Mouse (Mus musculus): Measurements from ENCODE around the gene Max.

Gene Max

GRCm38 (mm10) chr12:76961932-76962891, at the start of gene Max:
TSS of gene Max (minus strand) at chr12:76962201.
- peak; percentile 99 for DNase-seq (ENCODE audit: low read depth, low spot score)

- DNase-seq (ENCODE audit: low read depth, low spot score), result no peak
Observed at GRCm38 (mm10) chr12:77011092-77011720, 49.2 kb upstream of the Max start.

GRCm38 (mm10) chr12:77009202-77010030, 47.4 kb upstream of the Max start:
- DNase-seq (ENCODE audit: low read depth, low spot score), result peak; percentile 38

- DNase-seq (ENCODE audit: low read depth, low spot score), result no peak
Observed at GRCm38 (mm10) chr12:77004893-77005292, 42.9 kb upstream of the Max start.

- no peak for DNase-seq (ENCODE audit: low read depth, low spot score)
Observed at GRCm38 (mm10) chr12:77002551-77003228, 40.7 kb upstream of the Max start.

- no peak for DNase-seq (ENCODE audit: low read depth, low spot score)
Observed at GRCm38 (mm10) chr12:77001312-77001711, 39.3 kb upstream of the Max start.

- DNase-seq (ENCODE audit: low read depth, low spot score), result no peak
Observed at GRCm38 (mm10) chr12:77000705-77001284, 38.8 kb upstream of the Max start.

GRCm38 (mm10) chr12:77000096-77000704, 38.2 kb upstream of the Max start:
- peak; percentile 67 for DNase-seq (ENCODE audit: low read depth, low spot score)

GRCm38 (mm10) chr12:76994766-76995165, 32.8 kb upstream of the Max start:
- DNase-seq (ENCODE audit: low read depth, low spot score), result no peak

- DNase-seq (ENCODE audit: low read depth, low spot score), result no peak
Observed at GRCm38 (mm10) chr12:76992891-76993529, 31.0 kb upstream of the Max start.

- no peak for DNase-seq (ENCODE audit: low read depth, low spot score)
Observed at GRCm38 (mm10) chr12:76982818-76983471, 20.9 kb upstream of the Max start.

GRCm38 (mm10) chr12:76979530-76979929, 17.5 kb upstream of the Max start:
- DNase-seq (ENCODE audit: low read depth, low spot score), result no peak

- DNase-seq (ENCODE audit: low read depth, low spot score), result no peak
Observed at GRCm38 (mm10) chr12:76972669-76973068, 10.7 kb upstream of the Max start.

- DNase-seq (ENCODE audit: low read depth, low spot score), result no peak
Observed at GRCm38 (mm10) chr12:76972241-76972640, 10.2 kb upstream of the Max start.

- no peak for DNase-seq (ENCODE audit: low read depth, low spot score)
Observed at GRCm38 (mm10) chr12:76971642-76972221, 9.7 kb upstream of the Max start.

- DNase-seq (ENCODE audit: low read depth, low spot score), result no peak
Observed at GRCm38 (mm10) chr12:76965876-76966275, 3.9 kb upstream of the Max start.

- no peak for DNase-seq (ENCODE audit: low read depth, low spot score)
Observed at GRCm38 (mm10) chr12:76965089-76965488, 3.1 kb upstream of the Max start.

- peak; percentile 39 for DNase-seq (ENCODE audit: low read depth, low spot score)
Observed at GRCm38 (mm10) chr12:76961052-76961931, 709 bp downstream of the Max start.
